Mouse (Mus musculus): ENCODE results near the gene Olfr979.
"Not testable (repeated sequence)": the region's sequence is repeated elsewhere in the genome, so short reads cannot be mapped to it uniquely, and the experiment has no call there.

The Olfr979 gene

DNA sequence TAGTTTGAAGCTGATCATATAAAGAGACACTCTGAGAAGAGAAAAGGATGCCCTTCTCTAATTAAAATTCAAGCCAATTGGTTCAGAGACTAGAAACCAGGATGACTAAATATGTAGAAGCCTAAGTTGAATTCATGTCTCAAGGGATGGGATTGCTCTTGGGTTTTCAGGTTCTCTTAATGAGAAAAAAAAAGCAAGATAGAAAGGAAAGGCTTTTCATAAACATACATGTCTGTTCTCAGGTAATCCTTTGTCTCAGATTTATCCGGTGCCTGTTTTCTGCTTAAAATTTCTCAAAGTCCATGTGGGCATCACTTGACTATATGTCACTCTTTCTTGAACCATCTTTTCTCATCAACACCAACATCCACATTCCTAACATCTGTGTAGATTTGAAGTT lies at the start of gene Olfr979:
Gene Olfr979, minus strand, starts transcription at position 101 of the 400 bp plus-strand sequence.
- no peak for DNase-seq

DNA sequence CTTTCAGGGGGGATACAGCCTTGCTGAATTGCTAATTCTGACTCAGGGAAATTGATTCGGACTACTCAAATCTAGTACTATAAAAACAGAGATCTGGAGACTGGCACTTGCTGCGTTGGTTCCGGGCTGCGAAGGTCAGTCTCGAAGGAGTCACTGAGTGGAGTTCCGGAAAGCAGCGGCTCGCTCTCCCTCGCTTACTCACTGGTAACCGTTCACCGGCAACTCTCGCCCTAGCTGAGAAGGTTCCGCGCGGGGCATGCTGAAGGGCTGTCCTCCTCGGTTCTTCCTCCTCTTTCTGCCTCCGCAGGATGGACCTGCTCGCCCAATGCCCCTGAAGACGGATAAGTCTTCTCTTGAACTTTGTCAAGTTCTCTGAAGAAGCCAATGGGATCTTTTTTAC lies 46.9 kb upstream of the Olfr979 start:
- no peak for DNase-seq

DNA sequence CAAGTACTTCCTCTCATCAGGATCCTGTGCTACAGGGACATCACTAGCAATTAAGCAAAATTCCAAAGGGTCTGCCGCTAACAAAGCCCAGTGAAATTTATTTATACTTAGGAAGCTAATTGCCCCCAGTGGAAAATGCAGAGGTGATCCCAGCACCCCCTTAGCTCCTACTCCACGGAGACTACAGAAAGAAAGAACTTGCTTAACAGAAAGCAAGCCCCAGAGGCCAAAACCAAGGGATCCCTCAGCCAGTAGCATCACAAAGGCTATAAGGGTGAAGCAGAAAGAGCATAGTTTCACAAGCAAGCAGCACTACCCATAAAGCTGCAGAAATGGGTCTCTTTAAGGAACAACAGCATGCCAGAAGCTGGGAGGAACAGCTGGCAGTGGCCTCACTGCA lies 17.9 kb upstream of the Olfr979 start, which contains the start of gene Olfr981:
Gene Olfr981, plus strand, starts transcription at position 301 of the 400 bp plus-strand sequence.
- no peak for DNase-seq

DNA sequence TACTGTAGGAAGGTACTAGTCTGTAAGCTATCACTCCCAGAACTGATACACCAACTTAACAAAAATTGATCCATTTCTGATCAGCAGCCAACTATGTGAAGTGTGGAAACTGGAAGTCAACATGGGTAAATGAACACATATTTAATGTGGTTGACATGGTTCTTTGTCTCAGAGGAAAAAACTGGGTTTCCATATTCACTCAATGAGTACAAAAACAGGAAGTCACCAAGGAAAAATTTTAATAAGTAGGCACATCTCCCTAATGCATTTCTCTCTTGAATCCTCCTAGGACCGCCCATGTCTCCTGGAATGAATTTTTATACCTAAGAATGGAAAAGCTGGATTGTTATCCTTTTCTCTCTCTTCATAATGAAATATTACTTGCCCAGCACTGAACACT lies 6.2 kb upstream of the Olfr979 start, which contains the start of gene Olfr980:
Gene Olfr980, minus strand, starts transcription at position 101 of the 400 bp plus-strand sequence.
- DNase-seq: no peak

DNA sequence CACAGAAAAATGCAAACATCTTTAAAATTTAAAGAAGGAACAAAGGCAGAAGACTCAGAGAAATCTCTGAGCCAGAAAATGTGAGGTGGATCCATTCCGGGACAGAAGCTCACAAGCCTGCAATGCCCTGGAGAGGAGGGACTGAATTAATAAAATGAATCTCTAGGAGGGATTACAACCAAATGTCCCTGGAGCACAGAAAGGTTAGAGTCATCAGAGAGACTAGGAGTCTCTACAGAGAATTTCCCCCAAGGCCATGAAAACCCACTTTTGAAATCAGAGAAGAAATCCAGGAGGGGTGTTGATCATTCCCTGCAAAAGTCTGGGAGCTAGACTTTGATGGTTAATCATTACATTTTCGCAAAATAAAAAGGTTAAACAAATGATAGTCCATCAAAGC lies 11.5 kb downstream of the Olfr979 start, which contains the start of gene Olfr978:
Gene Olfr978, plus strand, starts transcription at position 301 of the 400 bp plus-strand sequence.
- no peak for DNase-seq

DNA sequence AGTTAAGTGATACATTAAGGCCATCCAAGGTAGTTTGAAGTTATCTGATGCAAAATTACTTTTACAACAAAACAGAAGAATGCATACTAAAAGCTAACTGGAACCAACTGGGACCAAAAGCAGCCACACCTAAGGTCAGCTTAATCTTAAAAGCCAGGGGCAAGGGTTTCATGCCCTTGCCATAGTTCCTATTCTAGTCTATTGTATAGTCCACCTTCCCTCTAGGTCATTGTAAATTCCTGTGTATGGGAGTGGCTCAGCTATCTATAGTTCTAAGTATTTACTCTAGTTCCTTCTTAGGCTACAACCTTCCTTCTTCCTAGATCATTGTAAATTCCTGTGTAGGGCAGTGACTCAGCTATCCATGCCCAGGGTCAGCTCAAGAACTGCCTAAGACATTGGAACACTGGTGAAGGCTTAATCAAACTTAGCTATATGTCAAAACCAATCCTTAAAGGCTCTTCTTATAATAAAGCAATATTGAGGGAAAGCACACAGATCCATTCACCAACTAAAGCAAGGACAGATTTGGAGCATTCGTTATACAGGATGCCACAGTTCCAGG lies 26.6 kb downstream of the Olfr979 start:
- DNase-seq: not testable (repeated sequence)

DNA sequence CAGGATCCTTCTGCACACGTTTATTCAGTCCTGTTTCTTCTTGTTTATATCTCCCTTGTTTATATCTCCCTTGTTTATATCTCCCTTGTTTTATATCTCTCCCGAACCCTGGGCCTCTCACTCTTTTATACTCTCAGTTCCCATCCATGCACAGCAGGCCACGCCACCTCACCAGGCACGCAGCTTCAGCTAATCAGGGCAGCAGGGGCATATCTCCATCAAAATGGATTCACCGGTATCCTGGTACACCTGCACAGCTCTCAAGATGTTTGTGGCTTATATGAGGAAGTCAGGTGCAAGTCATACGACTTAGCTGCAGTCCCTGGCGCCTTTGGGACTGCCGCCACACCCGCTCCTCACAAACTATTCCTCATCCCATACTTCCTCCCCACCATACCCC lies 42.2 kb downstream of the Olfr979 start, which contains the start of gene Olfr976:
Gene Olfr976, minus strand, starts transcription at position 101 of the 400 bp plus-strand sequence.
- not testable (repeated sequence) for DNase-seq

DNA sequence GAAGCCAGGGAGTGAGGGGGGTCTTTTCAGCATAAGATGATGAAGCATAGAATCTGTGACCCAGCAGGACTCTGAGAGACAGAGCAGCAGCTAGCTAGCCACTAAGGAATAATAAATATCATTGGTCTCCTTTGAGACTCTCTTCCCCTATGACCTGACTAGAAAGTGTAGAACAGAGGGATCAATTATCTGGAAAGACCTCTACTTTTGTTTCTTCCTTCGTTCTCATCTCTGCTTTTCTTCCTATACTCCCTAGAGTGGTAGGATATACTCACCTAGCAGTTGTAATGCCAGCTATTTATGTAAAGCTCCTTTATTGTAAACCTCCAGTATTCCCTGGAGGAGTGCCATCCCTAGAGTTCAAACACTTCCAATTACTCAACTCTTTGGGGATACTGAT lies 51.3 kb downstream of the Olfr979 start, which contains the start of gene Olfr975:
Gene Olfr975, minus strand, starts transcription at position 101 of the 400 bp plus-strand sequence.
- DNase-seq: no peak

Measured in right cerebral cortex, adult 18-20 months (tissue).